Mouse (Mus musculus) urinary bladder, adult 2 months (tissue): ENCODE measurements around the gene Dyrk2. TPM values are rescaled to one million over a fixed set of nuclear protein-coding genes. Genes with fewer than 3 reads are reported as not detected.

Experiments used
- DNase-seq: peaks from one replicate; pipeline ENCODE4 v3.0.0; 2022; ENCODE audit warnings: low spot score
- polyA plus RNA-seq: library from polyadenylated mRNA; depleted of rRNA; stranded (reverse); fragments of >200 nt; gene quantifications from 2 replicates; pipeline ENCODE4 v1.2.3, GENCODE M21; 2012; rRNA removed

The Dyrk2 gene
- polyA plus RNA-seq = 17.8 and 22.1 TPM in 2 replicates

GRCm38 (mm10) chr10:118870201-118870980, at the start of gene Dyrk2:
Dyrk2 (minus strand) TSS chr10:118870209.
- no peak for DNase-seq

DNA sequence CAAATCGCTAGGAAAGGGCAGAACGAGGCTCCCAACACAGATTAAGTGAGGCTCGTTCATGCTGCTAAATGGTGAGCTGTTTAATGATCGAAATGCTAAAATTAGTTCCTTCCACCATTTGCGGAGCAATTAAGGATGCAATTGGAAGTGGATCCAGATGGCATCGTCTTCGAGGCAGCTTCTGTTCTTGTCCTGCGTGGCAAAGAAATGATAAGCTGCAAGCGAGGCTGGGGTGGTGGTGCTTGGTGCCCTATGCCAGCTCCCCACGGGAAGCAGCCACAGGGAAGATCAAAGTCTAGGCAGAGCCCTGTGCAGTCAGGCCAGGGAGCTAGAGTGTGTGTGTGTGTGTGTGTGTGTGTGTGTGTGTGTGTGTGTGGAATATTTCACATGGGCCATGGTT, 32.6 kb upstream of the Dyrk2 start:
- DNase-seq = no peak

GRCm38 (mm10) chr10:118893645-118894044, 23.6 kb upstream of the Dyrk2 start:
- no peak for DNase-seq

DNA sequence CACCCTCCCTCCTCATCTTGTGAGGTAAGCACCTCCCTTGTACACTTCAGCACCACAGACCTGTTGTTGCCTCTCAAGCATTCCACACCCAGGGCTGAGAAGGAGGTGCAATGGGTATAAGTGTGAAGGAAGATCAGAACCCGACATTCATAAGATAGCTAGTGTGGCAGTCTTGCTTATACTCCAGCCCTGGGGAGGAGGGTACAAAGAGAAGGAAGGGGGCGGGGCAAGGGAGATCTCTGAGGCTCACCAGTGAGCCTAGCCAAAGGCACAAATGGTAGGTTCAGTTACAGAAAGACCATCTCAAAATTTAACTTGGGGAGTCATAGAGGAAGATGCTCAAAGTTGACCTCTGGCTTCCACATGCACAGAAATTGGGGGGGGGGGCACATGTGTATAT, 14.1 kb upstream of the Dyrk2 start:
- DNase-seq = no peak

DNA sequence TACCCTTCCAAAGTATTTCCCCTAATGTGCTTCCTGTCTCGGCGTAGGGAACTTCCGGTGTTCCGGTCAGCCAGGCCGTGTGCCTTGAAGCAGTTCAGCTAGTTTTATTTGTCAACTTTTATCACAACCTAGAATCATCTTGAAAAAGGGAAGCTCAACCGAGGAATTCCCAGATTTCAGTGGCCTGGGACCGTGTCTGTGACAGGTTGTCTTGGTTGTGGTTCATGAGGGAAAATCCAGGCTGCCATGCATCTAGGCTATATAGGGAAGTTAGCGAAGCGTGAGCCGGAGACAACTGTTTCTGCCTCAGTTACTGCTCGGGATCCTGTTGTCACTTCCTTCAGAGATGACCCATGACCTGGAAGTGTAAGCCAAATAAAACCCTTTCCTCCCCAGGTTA, 13.3 kb upstream of the Dyrk2 start:
- DNase-seq = no peak

DNA sequence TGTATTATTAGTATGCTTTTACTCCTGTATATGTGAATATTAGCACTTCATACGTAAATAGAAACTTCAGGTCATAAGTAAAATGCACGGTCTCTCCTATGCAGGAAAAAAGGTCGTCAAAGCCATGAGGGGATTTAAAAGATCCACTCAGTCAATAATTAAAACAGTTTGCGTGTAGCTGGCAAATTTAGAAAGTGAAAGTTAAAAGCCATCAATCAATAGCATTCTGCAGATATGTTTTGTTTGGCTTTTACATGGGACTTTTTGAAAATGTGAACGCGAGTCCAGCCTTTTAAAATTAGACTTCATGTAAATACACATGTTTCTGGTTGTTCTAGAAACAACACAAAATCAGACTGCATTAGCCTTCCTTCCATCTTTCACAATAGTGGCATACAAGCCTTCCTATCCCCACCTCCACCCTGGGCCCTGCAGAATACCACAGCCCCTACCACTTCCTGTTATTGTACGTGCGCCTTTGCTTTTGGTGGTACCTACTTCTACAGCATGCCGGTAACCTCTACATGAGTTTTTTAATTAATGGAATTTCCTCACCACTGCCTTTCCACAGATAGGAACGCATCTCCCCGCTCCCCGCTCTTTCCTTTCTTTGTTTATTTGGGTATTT, 12.4 kb upstream of the Dyrk2 start:
- no peak for DNase-seq

DNA sequence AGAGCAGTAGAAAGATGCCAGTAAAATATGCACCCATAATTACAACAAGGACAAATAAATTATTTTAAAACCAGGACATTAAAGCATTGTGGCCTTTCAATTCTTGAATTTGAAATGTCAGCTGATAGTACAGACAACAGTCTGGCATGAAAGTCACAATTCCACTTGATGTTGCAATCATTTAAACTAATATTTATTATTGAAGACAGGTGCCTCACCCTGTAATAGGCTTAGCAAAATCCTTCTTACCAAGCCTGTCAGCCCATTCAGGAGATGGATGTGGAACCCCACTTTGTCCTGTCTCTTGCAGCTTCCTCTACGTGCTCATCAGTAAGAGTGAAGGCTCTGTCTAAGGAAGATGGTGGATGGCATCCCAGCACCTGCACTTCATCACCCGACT, 10.8 kb upstream of the Dyrk2 start:
- DNase-seq = no peak

DNA sequence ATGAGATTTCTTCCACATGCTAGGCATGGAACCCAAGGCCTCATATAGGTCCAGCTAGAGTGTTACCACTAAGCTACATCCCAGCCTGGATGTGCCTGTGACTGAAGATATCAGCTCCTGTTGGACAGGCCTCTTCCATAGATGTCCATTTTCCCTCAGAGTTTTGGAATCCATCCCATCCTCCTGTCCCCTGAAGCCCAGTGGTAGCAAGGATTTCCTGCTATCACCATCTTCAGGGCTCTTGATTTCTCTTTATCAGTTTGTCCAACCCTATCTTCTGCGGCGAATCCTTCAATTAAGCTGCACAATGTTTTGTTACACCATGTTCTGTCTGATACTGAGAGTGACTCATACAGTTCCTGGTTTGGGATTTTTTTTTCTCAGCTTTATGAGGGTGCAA, 2.2 kb upstream of the Dyrk2 start:
- no peak for DNase-seq

GRCm38 (mm10) chr10:118869591-118870001, 413 bp downstream of the Dyrk2 start:
- DNase-seq = peak; percentile 70

DNA sequence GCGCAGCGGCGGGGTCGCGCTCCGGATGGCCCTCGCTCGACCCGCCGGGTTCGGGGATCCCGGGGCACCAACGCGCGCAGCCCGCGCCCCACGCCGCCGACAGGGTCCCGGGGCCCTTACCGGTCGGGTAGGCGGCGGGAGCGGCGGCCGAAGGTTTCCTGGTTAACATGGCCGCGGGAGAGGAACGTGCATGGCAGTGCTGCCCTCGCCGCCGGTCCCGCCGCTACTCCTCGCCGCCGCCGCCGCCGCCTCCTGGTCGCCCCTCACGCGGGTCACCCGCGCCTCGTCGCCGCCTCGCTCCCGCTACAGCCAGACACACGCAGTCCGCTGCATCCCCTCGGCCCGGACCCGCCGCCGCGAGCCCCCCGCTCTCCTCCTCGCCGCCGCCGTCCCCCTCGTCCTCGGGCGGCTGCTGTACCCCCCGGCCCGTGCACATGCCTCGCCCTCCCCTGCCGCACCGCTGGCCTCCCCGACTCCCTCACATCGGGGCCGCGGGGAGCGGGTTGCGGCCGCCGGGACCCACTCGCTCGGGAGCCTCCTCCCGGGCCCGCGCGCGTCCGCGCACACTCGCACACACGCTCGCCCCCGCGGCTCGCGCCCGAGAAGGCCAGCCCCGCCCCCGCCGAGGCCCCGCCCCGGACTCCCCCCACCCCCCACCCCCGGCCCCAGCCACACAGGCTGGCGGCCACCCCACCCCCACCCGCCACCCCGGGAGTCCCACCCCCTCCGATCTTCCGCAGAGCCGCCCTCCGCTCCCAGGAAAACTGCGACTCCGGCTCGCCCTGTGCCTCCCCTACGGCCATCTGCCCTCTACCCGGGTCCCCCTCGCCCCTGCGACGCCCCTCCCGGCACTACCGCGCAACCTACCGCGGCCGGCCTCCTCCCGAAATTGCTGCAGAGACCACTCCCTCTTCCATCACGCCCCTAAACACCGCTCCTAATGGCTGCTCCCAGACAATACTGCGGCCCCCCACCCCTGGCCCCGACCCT, 1.1 kb downstream of the Dyrk2 start:
- DNase-seq = peak; percentile 84

GRCm38 (mm10) chr10:118867896-118868600, 2.0 kb downstream of the Dyrk2 start:
- peak; percentile 63 for DNase-seq

DNA sequence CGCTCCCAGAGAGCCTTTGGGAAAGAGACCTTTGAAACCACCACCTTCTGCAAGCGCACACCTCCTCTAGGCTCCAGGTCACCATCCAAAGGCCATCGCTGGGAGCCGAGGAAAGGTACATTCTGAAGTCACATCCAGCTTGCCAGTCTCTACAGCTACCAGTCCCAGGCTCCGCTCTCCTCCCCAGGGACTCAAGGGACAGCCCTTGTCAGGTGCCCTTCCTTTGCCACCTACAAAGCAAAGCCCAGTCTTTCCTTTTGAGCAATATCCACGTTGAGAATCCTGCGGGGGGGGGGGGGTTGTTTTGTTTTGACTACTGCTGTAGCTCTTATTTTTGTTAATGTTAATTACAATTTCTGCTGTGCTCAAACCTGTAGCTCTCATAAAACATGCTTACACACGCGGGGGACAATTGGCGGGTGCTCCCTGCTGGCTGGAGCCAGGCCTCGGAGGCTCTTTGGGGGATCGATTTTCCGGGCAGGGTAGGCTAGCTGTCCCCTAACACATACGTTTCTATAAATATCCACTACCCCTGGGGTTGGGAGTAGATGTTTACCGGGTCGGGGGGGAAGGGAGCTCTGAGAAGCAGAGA, 2.6 kb downstream of the Dyrk2 start:
- DNase-seq = no peak

- DNase-seq = no peak
These were observed 5.0 kb downstream of the Dyrk2 start for GRCm38 (mm10) chr10:118864976-118865375.

GRCm38 (mm10) chr10:118863611-118864010, 6.4 kb downstream of the Dyrk2 start:
- no peak for DNase-seq

DNA sequence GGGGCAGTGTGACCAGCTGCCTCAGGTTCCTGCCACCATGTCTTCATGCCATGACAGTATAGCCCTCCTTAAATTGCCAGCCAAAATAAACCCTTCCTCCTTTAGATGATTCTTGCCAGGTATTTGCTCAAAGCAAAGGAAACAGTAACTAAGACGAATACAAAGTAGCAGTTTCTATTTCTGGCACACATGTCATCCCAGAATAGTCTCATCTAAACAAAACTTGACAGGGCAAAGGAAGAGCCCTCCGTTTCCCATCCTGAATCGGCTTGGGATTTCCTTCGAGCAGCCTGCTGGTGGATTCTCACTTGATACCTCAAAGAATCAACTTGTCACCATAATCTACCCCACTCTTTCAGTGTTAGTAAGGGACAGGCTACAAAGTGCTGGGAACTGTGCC, 7.8 kb downstream of the Dyrk2 start:
- DNase-seq = no peak

DNA sequence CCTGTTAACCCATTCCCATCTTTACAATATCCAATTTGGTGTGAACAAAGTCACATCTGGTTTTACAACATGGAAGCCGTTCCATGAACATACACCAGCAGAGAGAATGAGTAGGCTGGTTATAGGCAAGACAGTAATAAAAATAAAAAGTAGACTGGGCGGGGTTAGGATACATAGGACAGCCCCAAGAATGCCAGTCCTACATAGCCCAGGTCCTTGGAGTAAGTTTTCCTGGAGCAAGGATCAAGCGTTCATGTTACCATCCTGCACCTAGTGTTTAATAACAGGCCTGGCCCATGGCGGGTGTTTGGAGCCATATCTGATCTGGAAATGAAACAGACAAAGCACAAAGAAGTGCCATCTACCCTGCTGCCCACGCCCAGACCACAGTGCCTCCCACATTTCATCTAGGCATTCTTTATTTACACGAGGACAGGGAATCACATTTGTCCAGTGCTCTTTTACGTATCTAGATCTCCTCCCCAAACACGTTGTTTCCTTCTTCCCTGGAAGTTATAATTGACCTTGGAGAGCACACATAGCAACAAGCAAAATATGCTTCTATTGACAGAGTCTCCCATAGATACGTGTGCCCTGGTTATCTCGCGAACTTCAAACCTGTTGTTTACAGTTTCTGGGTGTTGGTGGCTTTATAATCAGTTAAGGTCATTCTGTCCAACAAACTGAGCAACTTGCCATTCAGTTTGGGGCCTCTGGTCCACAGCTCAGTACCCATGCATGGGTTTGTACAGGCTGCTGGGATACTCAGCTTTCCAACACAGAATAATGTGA, 8.6 kb downstream of the Dyrk2 start:
- no peak for DNase-seq

DNA sequence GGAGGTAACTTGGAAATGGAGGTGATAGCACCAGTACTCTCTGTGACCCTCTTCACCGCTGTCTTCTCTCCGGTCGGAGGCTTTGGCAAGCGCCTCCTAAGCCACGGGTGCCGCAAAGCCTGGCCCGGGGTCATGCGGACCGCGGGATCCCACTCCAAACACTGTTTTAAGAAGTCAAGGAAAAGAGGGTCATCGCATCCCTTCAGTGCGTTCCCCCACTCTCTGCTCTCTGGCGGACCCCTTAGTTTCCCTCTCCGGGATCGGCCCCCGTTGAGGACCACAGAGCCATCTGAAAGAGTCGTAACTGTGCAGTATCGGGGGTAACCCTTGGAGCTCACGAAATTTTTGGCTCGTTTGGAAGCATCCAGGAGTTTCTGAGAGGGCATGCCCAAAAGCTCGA, 10.4 kb downstream of the Dyrk2 start:
- no peak for DNase-seq

DNA sequence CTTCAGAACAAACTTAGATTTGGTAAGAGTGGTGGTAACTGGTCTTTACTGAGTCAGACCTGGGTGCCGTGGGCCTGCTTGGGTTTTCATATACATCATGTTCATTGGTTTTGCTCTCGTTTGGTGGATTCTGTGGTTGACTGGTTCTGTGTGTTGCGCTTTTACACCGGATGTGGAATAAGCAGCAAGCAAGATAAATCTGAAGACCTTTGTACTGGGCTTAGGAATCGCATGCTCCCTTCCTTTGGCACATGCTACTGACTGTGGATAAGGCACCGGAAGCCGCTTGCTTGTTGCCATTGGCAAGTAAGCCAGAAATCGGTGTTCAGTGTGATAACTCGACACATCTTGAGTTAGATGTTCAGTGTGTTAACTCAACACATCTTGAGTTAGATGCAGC, 15.4 kb downstream of the Dyrk2 start:
- DNase-seq = no peak

- no peak for DNase-seq
These were observed 17.5 kb downstream of the Dyrk2 start for GRCm38 (mm10) chr10:118852554-118852953.

GRCm38 (mm10) chr10:118848501-118848900, 21.5 kb downstream of the Dyrk2 start:
- DNase-seq = no peak
